Mouse (Mus musculus) left cerebral cortex, adult 11 months (tissue): ENCODE results near the gene Filip1l.

ENCODE experiments used
- DNase-seq: peaks from one replicate; pipeline ENCODE4 v3.0.0; 2022; ENCODE audit warnings: low spot score

Filip1l gene

GRCm38 (mm10) chr16:57433671-57434070, 80.8 kb downstream of the Filip1l start:
- DNase-seq: no peak

GRCm38 (mm10) chr16:57434640-57435039, 81.7 kb downstream of the Filip1l start:
- DNase-seq: no peak

- DNase-seq: no peak
Measured at GRCm38 (mm10) chr16:57437523-57438287, 84.8 kb downstream of the Filip1l start.

GRCm38 (mm10) chr16:57438288-57438685, 85.4 kb downstream of the Filip1l start:
- DNase-seq: no peak

- no peak for DNase-seq
Measured at GRCm38 (mm10) chr16:57439206-57439605, 86.3 kb downstream of the Filip1l start.

- DNase-seq: no peak
Measured at GRCm38 (mm10) chr16:57440706-57441437, 88.0 kb downstream of the Filip1l start.

- no peak for DNase-seq
Measured at GRCm38 (mm10) chr16:57445096-57446094, 92.5 kb downstream of the Filip1l start.

- no peak for DNase-seq
Measured at GRCm38 (mm10) chr16:57453009-57453408, 100.1 kb downstream of the Filip1l start.

GRCm38 (mm10) chr16:57454106-57454763, 101.3 kb downstream of the Filip1l start:
- DNase-seq: no peak

- DNase-seq: no peak
Measured at GRCm38 (mm10) chr16:57455573-57455972, 102.7 kb downstream of the Filip1l start.

GRCm38 (mm10) chr16:57456003-57456402, 103.1 kb downstream of the Filip1l start:
- no peak for DNase-seq

- no peak for DNase-seq
Measured at GRCm38 (mm10) chr16:57465386-57465913, 112.6 kb downstream of the Filip1l start.

GRCm38 (mm10) chr16:57469301-57469700, 116.4 kb downstream of the Filip1l start:
- DNase-seq: no peak

- DNase-seq: no peak
Measured at GRCm38 (mm10) chr16:57469869-57470268, 117.0 kb downstream of the Filip1l start.

GRCm38 (mm10) chr16:57470286-57470830, 117.5 kb downstream of the Filip1l start:
- no peak for DNase-seq

- DNase-seq: no peak
Measured at GRCm38 (mm10) chr16:57471071-57471470, 118.2 kb downstream of the Filip1l start.

- no peak for DNase-seq
Measured at GRCm38 (mm10) chr16:57473415-57474085, 120.7 kb downstream of the Filip1l start.

GRCm38 (mm10) chr16:57478451-57478850, 125.6 kb downstream of the Filip1l start:
- no peak for DNase-seq

GRCm38 (mm10) chr16:57479776-57480175, 126.9 kb downstream of the Filip1l start:
- no peak for DNase-seq

- DNase-seq: no peak
Measured at GRCm38 (mm10) chr16:57482264-57482663, 129.4 kb downstream of the Filip1l start.
